Mouse (Mus musculus): ENCODE results near the gene Sp1. TPM values are rescaled to one million over a fixed set of nuclear protein-coding genes. Genes with fewer than 3 reads are reported as not detected.
A peak's percentile ranks its signal among the peaks of the same experiment; 100 is the strongest.

Gene Sp1
- polyA plus RNA-seq, 1 experiment from 2014 or later: 4.3 TPM

DNA sequence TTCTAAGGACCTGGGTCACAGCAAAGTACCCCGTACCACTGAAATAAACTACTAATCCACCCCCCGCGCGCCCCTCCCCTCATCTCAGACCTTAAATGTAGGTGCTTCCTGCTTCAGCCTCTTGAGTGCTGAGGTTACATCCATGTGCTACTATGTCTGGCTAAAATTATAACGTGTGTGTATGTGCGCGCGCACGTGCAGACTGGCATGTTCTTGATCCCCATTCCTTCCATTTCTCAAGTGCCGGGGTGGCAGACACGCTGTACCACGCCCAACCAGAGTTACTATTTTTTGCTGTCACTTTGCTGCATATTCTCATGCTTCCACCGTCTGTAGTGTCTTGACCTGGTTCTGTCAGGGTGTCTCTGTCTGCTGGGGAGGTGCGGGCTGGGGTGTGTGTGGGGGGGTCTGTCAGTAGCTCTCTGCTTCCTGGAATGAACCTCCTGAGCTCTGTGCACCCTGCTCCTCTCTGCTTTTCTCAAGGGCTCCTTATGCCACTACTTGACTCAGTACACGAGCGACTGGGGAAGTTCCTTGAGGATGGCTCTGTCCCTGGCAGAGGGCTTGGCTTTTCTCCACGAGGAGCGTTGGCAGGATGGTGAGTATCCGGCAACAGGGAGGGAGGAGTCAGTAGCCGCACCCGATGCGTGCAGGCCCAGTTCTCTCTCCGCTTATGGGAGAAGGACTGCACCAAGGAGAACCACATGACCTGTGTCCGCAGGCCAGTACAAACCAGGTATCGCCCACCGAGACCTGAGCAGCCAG is 45.9 kb downstream of the Sp1 start:
- Histone ChIP-seq H3K4me3 (no peak overlapping the region), H3K4me1 (replicated peaks) (no peaks in the 10 kb centered on the region), H3K4me2 (no peak overlapping the region), H3K27ac (replicated peaks) (no peak overlapping the region), H3K9me3 (no peaks in the 10 kb centered on the region), H3K27me3 (no peaks in the 10 kb centered on the region), H3K36me3 (no peaks in the 10 kb centered on the region), H3K9ac (no peak overlapping the region)
- ATAC-seq (ENCODE audit: low read depth): no peak
- 82% methylated on average over 26 of the region's 26 CpGs for WGBS

DNA sequence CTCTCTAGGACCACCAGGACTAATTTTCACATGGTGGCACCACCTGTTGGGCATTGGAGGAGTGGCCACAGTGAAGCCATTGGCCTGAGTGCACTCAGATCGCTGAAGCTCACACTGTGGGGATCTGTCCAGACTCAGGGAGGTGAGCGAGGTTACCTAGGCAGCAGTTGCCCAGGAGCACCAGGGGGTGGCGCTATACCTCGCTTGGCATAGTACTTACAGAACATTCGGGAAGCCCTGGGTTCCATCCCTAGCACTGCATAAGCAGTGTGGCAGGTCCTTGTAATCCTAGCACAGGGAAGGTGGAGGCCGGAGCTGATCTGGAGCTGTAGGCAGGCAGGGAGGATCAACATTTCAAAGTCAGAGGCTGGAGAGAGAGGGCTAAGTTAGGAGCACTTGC is 50.0 kb downstream of the Sp1 start:
- 36% methylated on average over 6 of the region's 6 CpGs for whole genome bisulfite sequencing
- H3K27me3 ChIP-seq: no peaks in the 10 kb centered on the region
- ATAC-seq (ENCODE audit: low read depth): no peak
- H3K27ac ChIP-seq (replicated peaks): no peak overlapping the region
- H3K36me3 ChIP-seq: no peaks in the 10 kb centered on the region
- no peak overlapping the region for H3K4me2 ChIP-seq
- H3K4me1 ChIP-seq (replicated peaks): peaks cover 22% of the 10 kb centered on the region
- no peak overlapping the region for H3K4me3 ChIP-seq
- H3K9me3 ChIP-seq: no peaks in the 10 kb centered on the region
- no peak overlapping the region for H3K9ac ChIP-seq

DNA sequence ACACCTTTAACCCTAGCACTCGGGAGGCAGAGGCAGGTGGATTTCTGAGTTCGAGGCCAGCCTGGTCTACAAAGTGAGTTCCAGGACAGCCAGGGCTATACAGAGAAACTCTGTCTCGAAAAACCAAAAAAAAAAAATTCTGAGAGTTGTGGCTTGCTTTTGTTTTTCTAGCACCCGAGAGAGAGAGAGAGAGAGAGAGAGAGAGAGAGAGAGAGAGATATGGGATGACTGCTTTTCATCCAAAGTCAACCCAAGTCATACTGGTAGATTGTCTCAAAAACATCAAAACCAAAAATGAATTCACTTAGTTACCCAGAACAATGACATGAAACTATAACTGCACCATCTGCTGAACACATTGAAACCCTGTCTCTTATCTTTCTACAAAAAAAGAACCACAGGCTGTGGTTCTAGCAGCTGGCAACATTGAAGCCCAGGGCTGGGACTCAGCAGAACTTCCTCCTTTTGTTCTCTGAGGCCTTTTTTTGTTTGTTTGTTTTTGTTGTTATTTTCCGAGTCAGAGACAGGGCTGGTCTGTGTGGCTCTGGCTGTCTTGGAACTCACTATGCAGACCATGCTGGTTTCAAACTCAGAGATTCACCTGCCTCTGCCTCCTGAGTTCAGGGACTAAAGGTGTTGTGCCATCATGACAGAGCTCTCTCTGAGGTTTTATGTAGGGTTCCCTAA is 52.2 kb downstream of the Sp1 start:
- Histone ChIP-seq H3K4me3 (peak overlapping the region; percentile 46), H3K27ac (replicated peaks) (0 out of 2 replicates have a peak overlapping the region, but pooled peaks have one; percentile 9), H3K4me1 (replicated peaks) (peaks cover 26% of the 10 kb centered on the region), H3K9me3 (no peaks in the 10 kb centered on the region), H3K27me3 (no peaks in the 10 kb centered on the region), H3K4me2 (peak overlapping the region; percentile 65), H3K36me3 (peaks cover 8% of the 10 kb centered on the region; the same call in 1 of the 2 replicates), H3K9ac (peak overlapping the region; percentile 64)
- ATAC-seq (ENCODE audit: low read depth): no peak
- 73% methylated on average over 5 of the region's 5 CpGs for WGBS

DNA sequence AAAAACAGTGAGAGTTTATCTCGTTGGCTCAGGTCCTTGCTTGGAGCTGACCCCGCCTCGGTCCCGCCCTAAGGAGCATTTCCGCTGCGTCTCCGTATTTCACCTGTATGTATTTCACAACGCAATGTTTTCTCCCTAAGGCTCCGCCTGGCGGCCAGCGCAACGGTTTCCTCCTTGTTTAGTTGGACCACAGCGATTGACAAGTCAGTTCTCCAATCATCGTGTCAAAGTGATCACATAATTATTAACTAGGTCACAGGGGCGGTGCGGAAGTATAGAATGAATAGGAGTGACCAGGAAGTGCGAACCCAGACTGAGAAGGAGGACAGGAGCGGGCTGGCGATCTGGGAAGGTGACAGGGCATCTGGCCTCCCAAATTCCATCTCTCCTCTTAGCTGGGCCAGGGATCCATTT is 53.0 kb downstream of the Sp1 start, which contains the start of gene Prr13:
Gene Prr13, plus strand, starts transcription at position 125 of the 414 bp plus-strand sequence.
- H3K4me3 ChIP-seq: peak within 1 kb of the TSS; percentile 46

DNA sequence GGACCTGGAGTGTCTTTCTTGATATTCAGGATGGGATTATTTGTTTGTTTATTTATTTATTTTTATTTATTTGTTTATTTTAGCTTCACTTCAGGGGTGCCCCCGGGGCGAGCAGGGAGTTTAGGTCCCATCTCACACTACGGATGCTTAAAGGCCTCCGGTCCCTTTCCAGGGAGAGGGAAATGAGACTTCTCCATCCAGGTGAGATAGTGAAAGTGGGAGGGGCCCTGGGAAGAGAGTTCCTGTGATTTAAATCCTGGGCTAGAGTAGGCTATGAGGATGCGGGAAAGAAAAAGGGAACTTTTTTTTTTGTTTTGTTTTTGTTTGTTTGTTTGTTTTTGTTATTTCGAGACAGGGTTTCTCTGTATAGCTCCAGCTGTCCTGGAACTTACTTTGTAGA is 53.4 kb downstream of the Sp1 start:
- Histone ChIP-seq H3K4me2 (peak overlapping the region; percentile 65), H3K4me1 (replicated peaks) (peaks cover 26% of the 10 kb centered on the region), H3K27me3 (no peaks in the 10 kb centered on the region), H3K9ac (peak overlapping the region; percentile 64), H3K36me3 (peaks cover 11% of the 10 kb centered on the region; the same call in 1 of the 2 replicates), H3K4me3 (peak overlapping the region; percentile 46), H3K27ac (replicated peaks) (no peak overlapping the region), H3K9me3 (no peaks in the 10 kb centered on the region)
- no peak for ATAC-seq (ENCODE audit: low read depth)
- 37% methylated on average over 6 of the region's 6 CpGs for WGBS

More for the DNA sequence above, 53.0 kb downstream of the Sp1 start, which contains the start of gene Prr13:
- H3K27me3 ChIP-seq: no peaks in the 10 kb centered on the region
- peak; percentile 86 for ATAC-seq (ENCODE audit: low read depth)
- peaks cover 11% of the 10 kb centered on the region; the same call in 1 of the 2 replicates for H3K36me3 ChIP-seq
- H3K27ac ChIP-seq (replicated peaks): 0 out of 2 replicates have a peak within 1 kb of the TSS, but pooled peaks have one; percentile 9
- no peaks in the 10 kb centered on the region for H3K9me3 ChIP-seq
- peaks cover 26% of the 10 kb centered on the region for H3K4me1 ChIP-seq (replicated peaks)
- under 1% methylated on average over 19 of the region's 19 CpGs for WGBS
- peak within 1 kb of the TSS; percentile 65 for H3K4me2 ChIP-seq
- H3K9ac ChIP-seq: peak within 1 kb of the TSS; percentile 64

DNA sequence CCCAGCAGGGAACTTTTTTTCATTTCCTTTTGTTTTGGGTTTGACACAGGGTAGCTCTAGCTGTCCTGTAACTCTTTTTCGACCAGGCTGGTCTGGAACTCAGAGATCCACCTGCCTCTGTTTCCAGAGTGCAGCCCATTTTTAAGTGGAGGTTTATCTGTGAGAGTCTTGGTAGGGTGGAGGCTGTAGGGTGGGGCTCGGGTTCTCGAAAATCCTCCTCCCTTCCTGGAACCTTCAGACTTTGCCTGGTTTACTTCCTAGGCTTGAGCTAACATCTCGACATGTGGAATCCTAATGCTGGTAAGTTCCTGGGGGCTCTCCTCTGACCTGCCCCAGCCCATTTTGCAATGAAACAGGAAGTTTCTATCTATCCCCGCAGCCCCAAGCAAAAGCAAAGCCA is 53.9 kb downstream of the Sp1 start:
- Histone ChIP-seq H3K27ac (replicated peaks) (no peak overlapping the region), H3K4me2 (peak overlapping the region; percentile 65), H3K27me3 (no peaks in the 10 kb centered on the region), H3K9me3 (no peaks in the 10 kb centered on the region), H3K4me3 (peak overlapping the region; percentile 46), H3K36me3 (peaks cover 11% of the 10 kb centered on the region; the same call in 1 of the 2 replicates), H3K4me1 (replicated peaks) (peaks cover 26% of the 10 kb centered on the region), H3K9ac (peak overlapping the region; percentile 47; the same call in 1 of the 2 replicates)
- WGBS: 79% methylated on average over 5 of the region's 5 CpGs
- no peak for ATAC-seq (ENCODE audit: low read depth)

- Histone ChIP-seq H3K27ac (replicated peaks) (no peak overlapping the region), H3K9me3 (no peaks in the 10 kb centered on the region), H3K4me2 (0 out of 2 replicates have a peak overlapping the region, but pooled peaks have one; percentile 5), H3K9ac (0 out of 2 replicates have a peak overlapping the region, but pooled peaks have one; percentile 41), H3K36me3 (peaks cover 11% of the 10 kb centered on the region; the same call in 1 of the 2 replicates), H3K27me3 (no peaks in the 10 kb centered on the region), H3K4me3 (no peak overlapping the region), H3K4me1 (replicated peaks) (peaks cover 26% of the 10 kb centered on the region)
- no peak for ATAC-seq (ENCODE audit: low read depth)
- WGBS: 79% methylated on average over 12 of the region's 12 CpGs
Measured at GRCm38 (mm10) chr15:102460409-102460808, 54.5 kb downstream of the Sp1 start.

DNA sequence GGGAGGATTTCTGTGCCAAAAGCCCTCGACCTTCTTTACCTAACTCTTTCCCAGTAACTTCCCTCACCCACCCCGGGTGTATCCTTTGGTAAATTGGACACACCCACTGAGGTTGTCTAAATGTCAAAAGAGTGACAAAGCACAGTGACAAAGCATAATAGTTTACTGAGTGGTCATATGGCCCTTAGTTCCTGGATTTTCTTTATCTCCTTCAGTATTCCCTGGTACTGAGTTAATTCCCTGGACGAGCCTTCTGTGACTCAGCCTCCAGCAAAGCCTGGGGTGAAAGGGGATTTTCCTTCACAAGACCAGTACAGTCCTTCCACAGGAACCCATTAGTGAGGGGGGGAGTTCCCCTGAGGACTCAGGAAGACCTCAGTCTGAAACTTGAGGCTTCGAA is 55.0 kb downstream of the Sp1 start:
- Histone ChIP-seq H3K27me3 (no peaks in the 10 kb centered on the region), H3K4me2 (no peak overlapping the region), H3K9me3 (no peaks in the 10 kb centered on the region), H3K36me3 (peaks cover 11% of the 10 kb centered on the region; the same call in 1 of the 2 replicates), H3K27ac (replicated peaks) (no peak overlapping the region), H3K4me3 (no peak overlapping the region), H3K9ac (0 out of 2 replicates have a peak overlapping the region, but pooled peaks have one; percentile 41), H3K4me1 (replicated peaks) (peaks cover 26% of the 10 kb centered on the region)
- WGBS: 75% methylated on average over 4 of the region's 4 CpGs
- ATAC-seq (ENCODE audit: low read depth): no peak

GRCm38 (mm10) chr15:102461430-102462075 is 55.6 kb downstream of the Sp1 start:
- Histone ChIP-seq H3K9me3 (no peaks in the 10 kb centered on the region), H3K4me2 (no peak overlapping the region), H3K27me3 (no peaks in the 10 kb centered on the region), H3K9ac (0 out of 2 replicates have a peak overlapping the region, but pooled peaks have one; percentile 41), H3K27ac (replicated peaks) (no peak overlapping the region), H3K36me3 (peaks cover 11% of the 10 kb centered on the region; the same call in 1 of the 2 replicates), H3K4me1 (replicated peaks) (peaks cover 26% of the 10 kb centered on the region), H3K4me3 (no peak overlapping the region)
- ATAC-seq (ENCODE audit: low read depth): no peak
- WGBS: 86% methylated on average over 9 of the region's 9 CpGs

DNA sequence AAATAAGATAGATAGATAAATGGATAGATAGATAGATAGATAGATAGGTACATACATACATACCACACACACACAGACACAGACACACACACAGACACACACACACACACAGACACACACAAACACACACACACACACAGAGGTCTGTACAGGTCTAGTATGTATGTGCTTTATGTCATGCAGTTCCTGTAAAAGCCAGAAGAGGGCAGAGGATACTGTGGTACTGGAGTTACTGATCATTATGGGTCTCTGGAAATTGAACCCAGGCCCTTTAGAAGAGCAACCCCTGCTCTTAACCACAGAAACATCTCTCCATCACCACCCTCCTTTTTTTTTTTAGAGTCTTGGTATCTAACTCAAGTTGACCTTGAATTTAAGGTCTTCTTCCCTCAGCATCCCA is 57.7 kb downstream of the Sp1 start:
- Histone ChIP-seq H3K27me3 (no peaks in the 10 kb centered on the region), H3K4me2 (no peak overlapping the region), H3K9ac (no peak overlapping the region), H3K9me3 (peaks cover 3% of the 10 kb centered on the region; the same call in 1 of the 2 replicates), H3K27ac (replicated peaks) (no peak overlapping the region), H3K4me3 (no peak overlapping the region), H3K4me1 (replicated peaks) (peaks cover 26% of the 10 kb centered on the region), H3K36me3 (peaks cover 12% of the 10 kb centered on the region; the same call in 1 of the 2 replicates)
- ATAC-seq (ENCODE audit: low read depth): no peak

- no peak overlapping the region for H3K27ac ChIP-seq (replicated peaks)
- no peak overlapping the region for H3K4me3 ChIP-seq
- ATAC-seq (ENCODE audit: low read depth): no peak
- no peaks in the 10 kb centered on the region for H3K27me3 ChIP-seq
- peaks cover 20% of the 10 kb centered on the region for H3K4me1 ChIP-seq (replicated peaks)
- H3K36me3 ChIP-seq: peaks cover 8% of the 10 kb centered on the region
- 96% methylated on average over 9 of the region's 9 CpGs for WGBS
- H3K9ac ChIP-seq: no peak overlapping the region
- H3K4me2 ChIP-seq: no peak overlapping the region
- H3K9me3 ChIP-seq: peaks cover 4% of the 10 kb centered on the region; the same call in 1 of the 2 replicates
Measured at GRCm38 (mm10) chr15:102468675-102469370, 62.9 kb downstream of the Sp1 start.

Measured in neural tube, embryonic 13.5 days (tissue).